Mouse (Mus musculus) hindbrain, embryonic 14.5 days (tissue): ENCODE results near the gene Lin28a. TPM values are rescaled to one million over a fixed set of nuclear protein-coding genes. Genes with fewer than 3 reads are reported as not detected.

Experiments
- ATAC-seq: fragments of 200-750 bp; cut with Nextera tagmentation; 2 replicates; pipeline ENCODE4 v1.8.0; 2017; ENCODE audit warnings: moderate number of reproducible peaks, mild to moderate bottlenecking, moderate TSS enrichment, moderate library complexity; ENCODE audit not compliant: low FRiP score
- DNase-seq: peaks from one replicate; pipeline ENCODE4 v3.0.0-alpha.2; 2015; ENCODE audit warnings: low spot score
- H3K27ac ChIP-seq: fragments of 300-500 bp; sonication (generic); 2 replicates; pipeline ENCODE4 v1.5.1; 2014; ENCODE audit warnings: mild to moderate bottlenecking, moderate library complexity
- H3K27me3 ChIP-seq: fragments of 300-500 bp; sonication (generic); 2 replicates; pipeline ENCODE4 v1.6.1; 2014; ENCODE audit warnings: mild to moderate bottlenecking, low read length, mixed read lengths; ENCODE audit not compliant: control insufficient read depth, insufficient read depth
- H3K36me3 ChIP-seq: fragments of 300-500 bp; sonication (generic); replicated peaks from 2 replicates; pipeline ENCODE4 v1.6.1; 2014; ENCODE audit not compliant: control insufficient read depth, insufficient read depth
- H3K4me1 ChIP-seq: fragments of 300-500 bp; sonication (generic); replicated peaks from 2 replicates; pipeline ENCODE4 v1.6.1; 2014; ENCODE audit warnings: antibody characterized with exemption, low read length, mixed read lengths; ENCODE audit not compliant: control insufficient read depth, insufficient read depth
- H3K4me2 ChIP-seq: fragments of 300-500 bp; sonication (generic); replicated peaks from 2 replicates; pipeline ENCODE4 v1.6.1; 2014; ENCODE audit warnings: mild to moderate bottlenecking, moderate library complexity
- H3K4me3 ChIP-seq: fragments of 300-500 bp; sonication (generic); replicated peaks from 2 replicates; pipeline ENCODE4 v1.5.1; 2014; ENCODE audit warnings: mild to moderate bottlenecking, low read length
- H3K9ac ChIP-seq: fragments of 300-500 bp; sonication (generic); 2 replicates; pipeline ENCODE4 v1.6.1; 2014
- H3K9me3 ChIP-seq: fragments of 300-500 bp; sonication (generic); 2 replicates; pipeline ENCODE4 v1.6.1; 2016; ENCODE audit warnings: low read length; ENCODE audit not compliant: control insufficient read depth
- WGBS: fragments of 180-500 bp; shearing (Covaris S2); extraction: QIAGEN DNeasy Blood & Tissue Kit; methylation state at CpG from one replicate; pipeline ENCODE4 v1.1.7; 2014; 5-methylcytosine and 5-hydroxymethylcytosine counted together
- polyA plus RNA-seq: library from polyadenylated mRNA; unstranded; fragments of >200 nt; fragmentation: Nextera tagmentation; extraction: Ambion mirVana; gene quantifications from 2 replicates; pipeline ENCODE4 v1.2.1, GENCODE M21; 2014

The Lin28a gene
- polyA plus RNA-seq, 1 experiment from 2014 or later: 0.13 TPM

GRCm38 (mm10) chr4:133970196-133970595 lies 48.4 kb downstream of the Lin28a start:
- H3K4me1 ChIP-seq: peaks cover 38% of the 10 kb centered on the region
- DNase-seq (no peak), ATAC-seq (no peak)
- no peak overlapping the region for H3K9ac ChIP-seq
- no peaks in the 10 kb centered on the region for H3K9me3 ChIP-seq
- H3K27ac ChIP-seq: peak overlapping the region; percentile 97
- H3K4me3 ChIP-seq: no peak overlapping the region
- H3K4me2 ChIP-seq: no peak overlapping the region
- 5% methylated on average over 4 of the region's 4 CpGs for WGBS
- H3K27me3 ChIP-seq: no peaks in the 10 kb centered on the region
- peaks cover 26% of the 10 kb centered on the region for H3K36me3 ChIP-seq

- ATAC-seq: no peak
- Histone ChIP-seq H3K27ac (peak overlapping the region; percentile 97), H3K27me3 (no peaks in the 10 kb centered on the region), H3K4me1 (peaks cover 38% of the 10 kb centered on the region), H3K4me3 (peak overlapping the region; percentile 58), H3K9ac (peak overlapping the region; percentile 90; the same call in 1 of the 2 replicates), H3K36me3 (peaks cover 25% of the 10 kb centered on the region), H3K9me3 (no peaks in the 10 kb centered on the region), H3K4me2 (peak overlapping the region; percentile 94)
- WGBS: 41% methylated on average over 8 of the region's 8 CpGs
- DNase-seq: peak; percentile 56
Measured at GRCm38 (mm10) chr4:133969114-133969770, 49.4 kb downstream of the Lin28a start.

GRCm38 (mm10) chr4:133968150-133968921 lies 50.3 kb downstream of the Lin28a start, which contains the start of gene Hmgn2:
Hmgn2 (minus strand) TSS chr4:133968650.
- H3K4me2 ChIP-seq: peak within 1 kb of the TSS; percentile 94
- H3K36me3 ChIP-seq: peaks cover 34% of the 10 kb centered on the region
- H3K4me3 ChIP-seq: peak within 1 kb of the TSS; percentile 58
- peak within 1 kb of the TSS; percentile 90 for H3K9ac ChIP-seq
- ATAC-seq (peak; percentile 66), DNase-seq (no peak)
- WGBS: under 1% methylated on average over 42 of the region's 42 CpGs
- no peaks in the 10 kb centered on the region for H3K27me3 ChIP-seq
- peaks cover 38% of the 10 kb centered on the region for H3K4me1 ChIP-seq
- peak within 1 kb of the TSS; percentile 97 for H3K27ac ChIP-seq
- H3K9me3 ChIP-seq: no peaks in the 10 kb centered on the region

- peaks cover 35% of the 10 kb centered on the region for H3K36me3 ChIP-seq
- peak overlapping the region; percentile 58 for H3K4me3 ChIP-seq
- peaks cover 38% of the 10 kb centered on the region for H3K4me1 ChIP-seq
- DNase-seq: peak; percentile 95
- H3K27ac ChIP-seq: peak overlapping the region; percentile 97
- H3K4me2 ChIP-seq: peak overlapping the region; percentile 94
- peak overlapping the region; percentile 90 for H3K9ac ChIP-seq
- 0% methylated on average over 27 of the region's 29 CpGs for WGBS
- H3K27me3 ChIP-seq: no peaks in the 10 kb centered on the region
- no peaks in the 10 kb centered on the region for H3K9me3 ChIP-seq
- ATAC-seq: peak; percentile 81
Measured at GRCm38 (mm10) chr4:133967866-133968149, 50.8 kb downstream of the Lin28a start.

- H3K27me3 ChIP-seq: no peaks in the 10 kb centered on the region
- WGBS: 1% methylated on average over 42 of the region's 101 CpGs
- peak overlapping the region; percentile 58 for H3K4me3 ChIP-seq
- ATAC-seq: peak; percentile 79
- peak overlapping the region; percentile 90 for H3K9ac ChIP-seq
- no peaks in the 10 kb centered on the region for H3K9me3 ChIP-seq
- H3K4me2 ChIP-seq: peak overlapping the region; percentile 94
- peaks cover 37% of the 10 kb centered on the region for H3K36me3 ChIP-seq
- H3K4me1 ChIP-seq: peaks cover 38% of the 10 kb centered on the region
- DNase-seq: peak; percentile 98
- H3K27ac ChIP-seq: peak overlapping the region; percentile 97
Measured at GRCm38 (mm10) chr4:133967138-133967865, 51.3 kb downstream of the Lin28a start.

GRCm38 (mm10) chr4:133966271-133966940 lies 52.2 kb downstream of the Lin28a start:
- peak overlapping the region; percentile 58 for H3K4me3 ChIP-seq
- peaks cover 38% of the 10 kb centered on the region for H3K36me3 ChIP-seq
- H3K4me2 ChIP-seq: peak overlapping the region; percentile 67
- no peaks in the 10 kb centered on the region for H3K27me3 ChIP-seq
- no peak for ATAC-seq
- peak overlapping the region; percentile 7; the same call in 1 of the 2 replicates for H3K27ac ChIP-seq
- peak overlapping the region; percentile 25 for H3K9ac ChIP-seq
- H3K9me3 ChIP-seq: no peaks in the 10 kb centered on the region
- 51% methylated on average over 12 of the region's 12 CpGs for WGBS
- peaks cover 38% of the 10 kb centered on the region for H3K4me1 ChIP-seq
- DNase-seq: no peak

GRCm38 (mm10) chr4:133962566-133962965 lies 56.1 kb downstream of the Lin28a start:
- H3K36me3 ChIP-seq: peaks cover 38% of the 10 kb centered on the region
- H3K4me3 ChIP-seq: no peak overlapping the region
- H3K9ac ChIP-seq: no peak overlapping the region
- H3K9me3 ChIP-seq: no peaks in the 10 kb centered on the region
- H3K4me2 ChIP-seq: no peak overlapping the region
- 74% methylated on average over 7 of the region's 7 CpGs for WGBS
- DNase-seq (no peak), ATAC-seq (no peak)
- H3K4me1 ChIP-seq: peaks cover 13% of the 10 kb centered on the region
- no peak overlapping the region for H3K27ac ChIP-seq
- no peaks in the 10 kb centered on the region for H3K27me3 ChIP-seq

- Histone ChIP-seq H3K4me3 (no peak overlapping the region), H3K27me3 (no peaks in the 10 kb centered on the region), H3K36me3 (peaks cover 16% of the 10 kb centered on the region), H3K27ac (no peak overlapping the region), H3K4me2 (no peak overlapping the region), H3K9me3 (no peaks in the 10 kb centered on the region), H3K4me1 (no peaks in the 10 kb centered on the region), H3K9ac (no peak overlapping the region)
- WGBS: 94% methylated on average over 1 of the region's 1 CpGs
- DNase-seq (no peak), ATAC-seq (no peak)
Measured at GRCm38 (mm10) chr4:133958884-133959283, 59.8 kb downstream of the Lin28a start.

- ATAC-seq: no peak
- no peaks in the 10 kb centered on the region for H3K4me1 ChIP-seq
- H3K4me3 ChIP-seq: no peak overlapping the region
- no peaks in the 10 kb centered on the region for H3K36me3 ChIP-seq
- H3K9me3 ChIP-seq: no peaks in the 10 kb centered on the region
- H3K4me2 ChIP-seq: no peak overlapping the region
- H3K27me3 ChIP-seq: no peaks in the 10 kb centered on the region
- WGBS: 94% methylated on average over 4 of the region's 4 CpGs
- no peak overlapping the region for H3K9ac ChIP-seq
- no peak overlapping the region for H3K27ac ChIP-seq
- no peak for DNase-seq
Measured at GRCm38 (mm10) chr4:133956358-133956757, 62.3 kb downstream of the Lin28a start.
